Mouse (Mus musculus) MEL-GATA-1-ER (cell line): ENCODE data around the gene Fnip2.
"Not testable (repeated sequence)": the region's sequence is repeated elsewhere in the genome, so short reads cannot be mapped to it uniquely, and the experiment has no call there.

Experiments used
- DNase-seq: peaks from one replicate; pipeline ENCODE4 v3.0.0-alpha.2; 2012; ENCODE audit warnings: low read depth; ENCODE audit errors: extremely low read depth

Fnip2 gene

DNA sequence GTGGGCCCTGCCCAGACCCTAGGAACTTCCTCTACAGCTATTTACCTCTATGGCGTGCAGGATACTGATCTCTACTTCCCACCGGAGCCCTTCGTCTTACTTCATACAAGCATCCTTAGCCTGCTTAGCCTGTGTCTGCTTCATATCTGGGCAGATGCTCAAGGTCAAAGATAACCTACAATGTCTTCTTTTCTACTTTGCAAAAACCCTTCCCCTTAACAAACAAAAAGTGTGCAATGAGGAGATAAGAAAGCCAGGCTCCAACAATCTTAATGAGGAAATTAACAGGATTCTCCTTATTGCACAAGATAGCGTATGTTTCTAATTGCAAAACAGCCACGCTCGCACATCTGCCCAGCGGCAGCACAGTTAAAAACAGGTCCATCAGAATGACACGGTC, 89.2 kb downstream of the Fnip2 start:
- peak; percentile 76 for DNase-seq

DNA sequence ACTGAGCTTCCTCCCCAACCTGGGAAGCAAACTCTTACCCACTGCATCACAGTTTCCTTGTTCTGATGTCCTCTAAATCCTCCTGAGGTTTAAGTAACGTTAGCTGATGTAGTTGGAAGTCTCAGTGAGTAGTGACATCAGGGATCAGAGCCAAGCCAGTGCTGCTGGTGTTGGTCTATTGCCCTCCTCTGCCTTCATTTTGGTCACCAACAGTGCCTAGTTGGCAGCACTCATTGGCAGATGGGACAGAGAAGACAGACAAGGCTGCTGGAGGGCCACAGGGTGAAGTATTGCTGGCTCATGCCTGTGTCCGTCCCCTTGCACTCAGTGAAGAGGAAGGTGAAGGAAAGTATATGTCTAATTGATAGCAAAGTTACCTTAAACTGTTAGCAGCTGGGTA, 91.6 kb downstream of the Fnip2 start:
- DNase-seq = no peak

DNA sequence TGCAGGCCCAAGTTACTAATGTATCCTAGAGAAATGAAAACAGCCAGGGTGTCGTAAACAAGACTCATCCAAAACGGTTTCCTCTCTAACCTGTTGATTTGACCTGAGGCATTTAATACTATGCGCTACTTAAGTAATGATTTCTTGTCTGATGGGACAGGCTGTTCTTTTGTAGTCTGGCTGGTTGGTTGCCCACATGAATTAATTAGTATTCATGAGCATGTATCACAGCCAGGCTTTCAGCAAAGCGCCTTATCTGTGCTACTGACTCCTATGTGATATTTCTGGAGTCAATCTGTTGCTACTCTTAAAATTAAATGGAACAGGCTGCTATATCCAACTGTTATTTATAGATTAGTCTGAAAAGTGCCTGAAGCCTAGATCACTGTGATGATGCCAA, 92.7 kb downstream of the Fnip2 start:
- DNase-seq = no peak

DNA sequence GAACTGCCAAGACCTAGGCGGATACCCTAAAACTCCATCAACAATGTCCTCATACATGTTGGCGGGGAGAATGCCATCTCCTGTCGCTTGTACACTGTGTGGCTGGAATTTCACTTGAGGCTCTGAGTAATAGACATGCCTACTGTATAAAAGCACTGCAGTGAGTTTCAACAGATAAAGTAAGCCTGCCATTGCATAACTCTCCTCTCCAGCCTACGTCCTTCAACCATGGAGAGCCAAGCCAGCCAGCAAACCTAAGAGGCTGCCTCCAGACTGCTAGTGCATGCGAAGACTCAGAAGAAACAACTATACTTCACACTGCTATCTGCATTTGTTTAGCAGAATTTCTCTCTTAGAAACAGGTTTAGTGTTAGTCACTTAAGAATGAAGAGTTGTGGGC, 95.2 kb downstream of the Fnip2 start:
- DNase-seq = no peak

DNA sequence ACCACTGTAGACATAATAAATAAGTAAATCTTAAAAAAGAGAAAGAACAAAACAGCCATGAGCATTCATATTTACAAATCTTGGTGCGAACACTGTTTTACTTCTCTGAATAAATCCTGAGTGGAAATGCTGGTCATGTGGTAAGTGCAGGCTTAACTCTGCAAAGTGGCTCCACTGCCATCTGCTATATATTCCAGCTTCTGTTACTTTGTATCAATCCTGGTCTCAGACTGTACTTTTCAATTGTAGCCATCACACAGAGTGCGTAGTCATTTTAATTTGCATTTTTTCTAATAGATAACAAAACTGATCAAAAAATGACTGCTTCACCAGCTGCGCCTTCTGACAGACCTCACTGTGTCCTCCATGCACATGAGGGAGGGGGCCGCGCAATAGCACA, 98.2 kb downstream of the Fnip2 start:
- no peak for DNase-seq

DNA sequence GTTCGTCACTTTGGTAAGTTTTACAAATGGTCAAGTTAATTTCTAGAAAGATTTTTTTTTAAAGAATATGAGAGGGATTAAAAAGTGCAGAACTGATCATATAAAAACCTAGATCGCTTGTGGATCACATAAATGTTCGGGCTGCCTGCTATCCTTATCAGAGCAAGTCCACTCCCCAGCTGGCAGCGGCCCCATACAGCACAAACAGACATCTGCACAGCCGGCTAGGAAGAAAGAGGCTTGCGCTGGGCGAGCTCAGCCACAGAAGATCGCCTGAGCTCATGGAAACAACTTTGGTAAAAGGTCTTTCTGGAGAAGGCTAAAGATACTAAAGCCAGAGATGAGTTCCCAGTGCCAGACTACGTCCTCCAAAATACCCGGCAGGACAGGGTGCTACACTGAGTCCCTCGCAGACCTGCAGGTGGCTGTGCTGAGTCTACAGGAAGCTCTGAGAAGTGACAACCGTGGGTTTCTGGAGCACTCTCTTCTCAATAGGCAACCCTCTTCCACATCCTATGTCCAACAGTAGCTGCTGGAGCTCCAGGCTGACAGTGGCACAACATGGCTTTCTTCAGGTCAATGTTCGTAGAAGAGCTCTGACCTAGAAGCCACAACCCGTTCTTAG, 108.8 kb downstream of the Fnip2 start:
- no peak for DNase-seq

DNA sequence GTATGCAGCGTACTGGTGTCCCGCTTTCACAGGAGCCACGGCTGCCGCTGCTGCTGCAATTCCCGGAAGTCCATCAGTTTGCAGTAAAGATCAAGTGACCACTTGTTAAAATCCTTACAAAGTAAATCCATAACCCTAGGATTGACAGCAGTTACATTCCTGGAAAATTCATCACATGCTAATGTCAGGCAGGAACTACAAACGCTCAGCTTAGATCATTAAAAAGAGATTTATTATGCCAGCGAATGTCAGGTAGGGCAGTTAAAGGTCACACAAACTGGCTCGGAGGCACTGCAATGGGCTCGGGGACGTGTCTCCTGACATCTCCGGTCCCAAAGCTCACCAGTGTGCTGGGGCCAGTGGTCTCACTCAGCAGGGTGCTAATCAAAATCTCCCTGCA, 111.8 kb downstream of the Fnip2 start:
- DNase-seq = no peak

DNA sequence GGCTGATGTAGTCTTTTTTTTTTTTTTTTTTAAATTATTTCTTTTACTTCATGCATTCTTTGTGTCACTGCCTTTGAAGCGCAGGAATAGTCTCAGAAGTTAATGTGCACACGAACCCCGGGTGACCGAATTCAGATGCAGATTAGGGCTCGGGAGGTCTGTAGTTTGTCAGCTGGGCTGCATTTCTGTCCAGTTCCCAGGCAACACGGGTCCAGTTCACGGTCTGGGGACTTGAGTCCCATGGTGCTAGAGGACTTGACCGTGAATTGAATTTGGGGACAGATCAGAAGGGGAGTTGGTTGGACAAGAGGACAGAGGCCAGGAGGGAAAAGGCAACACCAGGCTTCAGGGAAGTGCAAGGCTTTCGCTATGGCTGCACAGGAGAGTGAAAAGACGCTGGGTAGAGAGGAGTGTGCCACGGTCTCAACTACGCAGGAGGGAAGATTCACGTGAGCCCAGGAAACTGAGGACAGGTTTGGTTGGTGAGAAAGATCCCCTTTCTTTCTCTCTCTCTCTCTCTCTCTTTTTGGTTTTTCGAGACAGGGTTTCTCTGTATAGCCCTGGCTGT, 114.8 kb downstream of the Fnip2 start:
- no peak for DNase-seq

DNA sequence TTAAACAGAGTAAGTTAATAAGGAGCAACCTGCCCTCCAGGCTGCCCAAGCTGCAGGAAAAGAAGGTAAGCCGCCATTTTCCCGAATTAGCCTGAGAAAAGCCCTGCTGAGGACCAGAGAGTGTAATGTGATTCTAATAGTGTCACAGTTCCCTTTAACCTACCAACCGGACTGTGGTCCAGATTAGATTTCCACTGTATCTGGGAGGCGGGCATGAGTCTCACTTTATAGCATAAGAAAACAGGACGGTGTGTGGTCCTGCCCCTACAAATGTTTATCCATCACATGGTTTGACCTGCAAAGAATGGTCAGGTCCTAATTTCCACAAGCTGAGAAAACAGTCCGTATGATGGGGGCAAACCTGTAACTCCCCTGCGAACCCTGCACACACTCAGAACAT, 118.2 kb downstream of the Fnip2 start:
- no peak for DNase-seq

DNA sequence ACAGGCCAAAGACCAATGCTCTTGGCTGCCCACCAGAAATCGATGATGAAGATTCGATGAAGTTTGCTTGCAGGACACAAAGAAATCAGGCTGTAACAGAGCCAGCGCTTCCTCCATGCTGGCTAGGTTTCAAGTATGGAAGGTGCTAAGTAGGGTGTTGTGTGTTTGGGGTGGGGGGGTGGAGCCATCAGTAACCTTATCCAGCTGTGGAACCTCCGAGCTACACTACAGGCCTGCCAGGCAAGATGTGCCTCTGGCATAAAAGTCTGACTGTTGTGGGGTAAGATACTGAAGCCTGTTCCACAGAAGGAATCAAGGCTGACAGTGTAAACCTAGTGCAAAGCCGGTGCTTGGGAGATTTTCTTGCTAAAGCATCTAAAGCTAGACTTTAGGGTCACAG, 119.2 kb downstream of the Fnip2 start:
- DNase-seq = no peak

DNA sequence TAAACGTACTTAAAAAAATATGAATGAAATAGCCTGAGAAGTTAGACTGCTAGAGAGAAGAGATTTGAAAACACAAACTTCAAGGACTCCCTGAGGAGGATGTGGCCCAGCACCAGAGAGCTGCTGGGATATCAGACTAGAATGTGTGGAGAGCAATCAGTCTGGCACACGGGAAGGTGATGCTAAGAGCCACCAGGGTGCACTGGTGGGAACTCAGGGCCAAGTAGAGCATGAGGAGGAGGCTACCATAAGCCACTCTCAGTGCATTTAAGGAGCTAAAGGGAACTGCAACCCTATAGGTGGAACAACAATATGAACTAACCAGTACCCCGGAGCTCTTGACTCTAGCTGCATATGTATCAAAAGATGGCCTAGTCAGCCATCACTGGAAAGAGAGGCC, 120.9 kb downstream of the Fnip2 start:
- DNase-seq = not testable (repeated sequence)

DNA sequence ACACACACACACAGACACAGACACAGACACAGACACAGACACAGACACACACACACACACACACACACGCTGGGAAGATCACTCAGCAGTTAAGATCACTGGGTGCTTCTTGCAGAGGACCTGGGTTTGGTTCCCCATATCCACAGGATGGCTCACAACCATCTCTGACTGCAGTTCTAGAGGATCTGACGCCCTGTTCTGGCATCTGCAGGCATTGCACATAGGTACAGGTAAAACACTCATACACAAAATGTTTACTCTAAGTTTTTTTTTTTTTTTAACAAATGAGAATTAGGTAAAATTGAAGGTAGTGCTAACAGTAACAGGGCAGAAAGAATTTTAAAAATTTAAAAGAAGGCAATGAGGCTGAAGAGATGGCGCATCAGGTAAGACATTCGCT, 121.5 kb downstream of the Fnip2 start:
- DNase-seq = no peak

DNA sequence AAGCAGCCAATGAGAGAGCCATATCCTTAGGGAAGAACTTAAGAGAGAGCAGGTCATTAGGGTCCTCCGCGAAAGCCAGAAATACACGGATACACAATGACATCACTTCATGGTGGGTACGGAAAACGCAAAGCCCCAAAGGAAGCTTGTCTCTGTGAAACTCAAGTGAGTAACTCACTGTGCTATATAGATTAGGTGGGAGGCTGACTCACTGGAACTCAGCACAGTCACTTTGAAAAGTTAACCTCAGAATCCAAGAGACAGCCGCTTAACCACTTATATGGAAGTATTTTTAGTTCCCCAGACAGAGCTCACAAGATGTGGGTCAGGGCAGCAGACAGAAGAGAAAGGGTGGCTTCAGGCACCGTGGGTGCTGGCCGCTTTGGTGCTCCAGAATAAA, 122.6 kb downstream of the Fnip2 start:
- DNase-seq = no peak

DNA sequence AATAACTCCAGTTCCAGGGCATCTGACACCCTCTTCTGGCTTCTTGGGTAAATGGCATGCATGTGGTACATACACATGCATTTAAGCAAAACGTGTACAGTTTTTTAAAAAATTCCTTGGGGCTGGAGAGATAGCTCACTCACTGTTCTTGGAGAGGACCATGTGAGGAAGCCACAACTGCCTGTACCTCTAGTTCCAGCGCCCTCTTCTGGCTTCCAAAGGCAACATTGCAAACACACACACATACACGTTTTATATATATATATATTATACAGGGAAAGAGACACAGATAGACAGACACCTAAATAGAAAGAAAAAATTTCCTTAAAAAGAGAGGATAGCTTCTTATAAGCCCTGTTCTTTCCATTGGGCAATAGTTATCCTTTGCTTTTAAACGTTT, 123.7 kb downstream of the Fnip2 start:
- peak; percentile 45 for DNase-seq

DNA sequence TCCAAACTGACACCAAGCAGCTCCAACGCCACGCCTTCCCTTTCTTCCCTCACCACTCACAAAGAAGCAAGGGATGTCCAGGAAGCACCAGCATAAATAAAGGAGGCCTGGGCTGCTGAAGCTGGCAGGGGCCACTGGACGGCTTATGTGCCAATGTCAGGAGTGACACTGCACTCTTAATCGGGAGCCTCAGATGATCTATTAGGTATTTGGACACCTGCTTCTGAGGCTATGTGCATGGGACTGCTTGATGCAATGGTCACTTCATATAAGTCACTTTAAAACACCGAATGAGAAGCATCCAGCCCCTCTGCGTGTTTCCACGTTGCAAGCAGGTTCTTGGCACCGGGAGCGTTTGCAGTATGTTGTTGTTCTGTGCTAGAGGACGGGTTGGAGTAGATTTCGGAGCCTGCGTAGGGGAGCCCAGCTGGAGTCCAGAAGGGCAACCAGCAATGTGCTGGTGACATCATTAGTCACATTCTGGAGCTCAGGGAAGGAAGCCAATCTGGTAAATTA, 126.6 kb downstream of the Fnip2 start:
- no peak for DNase-seq

DNA sequence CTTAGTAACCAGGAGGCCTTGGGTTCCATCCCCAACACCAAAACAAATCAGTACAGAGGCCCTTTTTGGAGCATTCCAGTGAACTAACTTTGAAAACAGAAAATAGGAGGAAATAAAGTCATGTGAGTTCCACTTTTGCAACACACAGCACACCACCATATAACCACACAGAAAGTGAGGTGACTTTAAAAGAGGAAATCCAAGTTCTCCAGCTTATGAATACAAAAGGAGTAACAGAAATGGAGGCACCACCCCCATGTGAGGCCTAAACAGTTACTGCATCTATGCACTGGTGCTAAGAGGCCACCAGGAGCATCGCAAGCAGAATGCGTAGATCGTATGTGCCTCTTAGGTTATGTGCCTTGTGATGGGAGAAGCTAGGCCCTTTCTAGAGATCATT, 129.3 kb downstream of the Fnip2 start:
- no peak for DNase-seq

DNA sequence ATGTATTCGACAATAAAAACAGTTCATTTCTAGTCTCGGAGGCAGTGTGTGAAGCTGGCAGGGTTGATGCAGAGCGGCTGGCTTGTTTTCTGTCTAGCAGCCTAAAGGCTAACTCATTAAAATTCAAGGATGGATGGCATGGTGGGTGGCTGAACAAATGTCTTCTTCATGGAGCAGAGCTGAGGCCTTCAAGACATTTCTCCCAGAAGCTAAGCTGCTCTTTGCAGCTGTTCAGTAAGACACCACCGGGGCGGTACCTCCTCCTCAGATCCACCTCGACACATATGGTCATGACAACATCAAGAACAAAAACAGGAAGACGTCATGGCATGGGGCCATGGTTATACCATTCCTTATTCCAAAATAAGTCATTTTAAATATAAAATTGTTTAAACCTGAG, 131.4 kb downstream of the Fnip2 start:
- DNase-seq = no peak

DNA sequence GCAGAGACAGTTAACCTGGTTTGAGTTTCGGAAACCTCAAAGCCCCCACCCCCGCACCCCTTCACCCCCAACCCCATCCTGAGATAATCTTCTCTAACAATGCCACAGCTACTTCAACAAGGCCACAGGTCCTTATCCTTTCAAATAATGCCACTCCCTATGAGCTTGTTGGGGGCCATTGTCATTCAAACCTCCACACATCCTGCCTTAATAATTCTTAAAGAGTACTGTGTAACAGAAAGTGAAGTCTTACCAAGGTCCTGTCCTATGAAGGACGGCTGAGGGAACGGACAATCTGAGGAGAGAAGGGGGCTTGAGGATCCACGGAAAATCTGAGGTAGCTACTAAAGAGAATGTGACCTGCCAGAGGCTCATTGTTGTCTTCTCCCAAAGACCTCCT, 132.6 kb downstream of the Fnip2 start:
- DNase-seq = no peak

DNA sequence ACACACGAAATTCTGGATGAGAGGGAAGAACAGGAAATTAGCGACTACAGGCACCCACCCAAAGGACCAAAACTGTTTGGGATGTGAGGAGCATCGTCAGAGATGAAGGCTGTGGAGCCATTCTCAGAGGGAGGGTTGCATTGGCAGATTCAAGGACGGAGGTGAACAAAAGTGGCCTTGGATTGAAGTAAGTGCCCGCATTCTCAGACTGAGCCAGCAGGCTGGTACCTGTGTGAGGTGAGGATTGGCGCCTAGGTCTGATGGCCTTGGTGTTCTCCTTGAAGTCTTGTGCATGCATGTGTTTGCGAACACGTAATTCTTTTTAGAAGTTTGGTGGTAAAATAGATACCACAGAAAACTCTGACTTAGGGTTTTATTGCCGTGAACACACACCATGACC, 133.2 kb downstream of the Fnip2 start:
- DNase-seq = no peak

DNA sequence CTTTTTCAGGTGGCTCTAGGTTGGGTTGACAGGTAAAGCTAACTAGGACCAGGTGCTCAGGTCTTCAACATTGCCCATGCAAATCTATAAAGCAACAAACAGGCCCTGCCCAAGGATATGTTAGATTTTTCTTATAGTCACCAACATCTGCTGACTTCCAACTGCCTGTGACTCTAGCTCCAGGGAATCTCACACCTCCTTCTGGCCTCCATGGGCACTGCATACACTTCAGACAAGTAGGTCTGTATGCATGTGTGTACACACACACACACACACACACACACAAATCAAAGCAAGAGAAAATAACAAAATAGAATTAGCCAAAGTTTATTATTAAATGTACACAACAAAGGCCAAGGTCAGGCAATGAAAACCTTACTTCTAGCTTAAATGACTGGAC, 134.0 kb downstream of the Fnip2 start:
- no peak for DNase-seq

DNA sequence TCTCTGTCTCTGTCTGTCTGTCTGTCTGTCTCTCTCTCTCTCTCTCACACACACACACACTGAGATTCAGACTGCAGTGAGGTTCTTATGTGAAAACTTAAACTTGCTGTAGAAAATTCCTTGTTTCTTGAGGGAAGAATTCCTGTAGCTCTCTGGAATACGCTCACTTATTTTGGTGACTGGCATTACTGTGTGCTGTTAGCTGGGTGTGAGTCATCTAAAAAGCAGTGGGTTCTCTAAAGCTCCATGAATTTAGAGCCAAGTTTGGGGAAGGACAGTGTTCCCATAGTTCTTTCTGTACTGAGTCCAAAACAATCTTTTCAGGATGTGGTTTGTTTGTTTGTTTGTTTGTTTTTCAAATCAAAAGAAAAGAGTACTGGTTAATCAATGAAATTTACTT, 142.2 kb downstream of the Fnip2 start:
- DNase-seq = no peak

DNA sequence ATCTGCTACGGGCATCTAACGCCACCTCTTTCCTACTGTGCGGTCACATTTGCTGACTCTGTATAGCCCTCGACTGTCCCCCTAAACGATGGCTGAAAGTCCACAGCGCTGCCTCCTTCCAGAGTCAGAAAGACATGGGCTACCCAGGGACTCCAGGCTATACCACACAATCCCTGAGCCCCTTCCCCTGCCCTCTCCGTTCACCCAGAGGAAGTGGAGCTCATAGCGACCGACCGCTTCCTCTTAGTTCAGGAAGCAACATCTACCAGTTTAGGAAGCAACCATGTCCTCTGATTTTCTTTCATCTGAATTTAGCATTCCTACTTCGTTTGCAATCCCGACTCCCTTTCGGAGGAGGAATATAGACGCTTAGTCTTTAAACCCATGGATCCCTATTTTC, 148.7 kb downstream of the Fnip2 start:
- no peak for DNase-seq

DNA sequence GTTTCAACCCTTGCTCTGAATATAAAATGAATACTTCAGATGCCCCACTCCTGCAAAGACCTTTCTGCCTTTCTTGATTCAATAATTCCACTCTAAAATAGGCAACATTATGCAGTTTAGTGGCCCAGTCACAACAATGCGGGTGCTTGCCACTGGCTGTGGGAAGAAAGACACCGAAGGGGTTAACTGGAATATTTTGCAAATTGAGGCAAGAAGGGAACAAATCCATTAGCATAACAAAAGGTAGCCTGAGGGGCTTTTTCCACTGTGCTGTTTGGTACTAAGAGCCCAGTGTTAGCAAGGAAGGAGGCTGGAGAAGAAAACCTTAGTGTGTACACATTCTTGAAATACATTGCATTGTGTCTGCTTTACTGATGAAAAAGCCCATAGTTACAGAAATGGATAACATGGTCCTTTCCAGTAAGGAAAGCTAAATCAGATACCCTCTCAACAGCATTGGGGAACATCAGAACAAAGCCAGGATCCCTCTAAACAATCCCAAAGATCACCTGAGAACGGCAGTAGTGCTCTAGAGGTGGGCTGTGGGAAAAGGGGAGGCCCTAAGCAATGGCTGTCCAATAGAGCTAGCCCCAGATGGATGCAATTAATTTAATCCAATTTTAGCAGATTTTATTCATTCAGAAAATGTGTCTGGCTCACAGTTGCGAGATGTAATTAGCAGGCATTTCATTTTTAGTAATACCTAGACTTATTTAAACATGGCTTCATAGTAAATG, 150.5 kb downstream of the Fnip2 start:
- no peak for DNase-seq
